Mouse (Mus musculus): ENCODE measurements around the gene Dock11. TPM values are rescaled to one million over a fixed set of nuclear protein-coding genes. Genes with fewer than 3 reads are reported as not detected.

Gene Dock11
- polyA plus RNA-seq (2015; fragmentation: Nextera tagmentation; extraction: Ambion mirVana): 12.7 and 15.3 TPM in 2 replicates

GRCm38 (mm10) chrX:35888087-35888895 is at the start of gene Dock11:
Dock11 (plus strand) TSS chrX:35888832.
- 14% methylated on average over 29 of the region's 38 CpGs for WGBS
- peak; percentile 87 for ATAC-seq (ENCODE audit: low read depth)

GRCm38 (mm10) chrX:35879703-35880102 is 8.9 kb upstream of the Dock11 start:
- no peak overlapping the region for H3K27ac ChIP-seq (replicated peaks)
- no peaks in the 10 kb centered on the region for H3K36me3 ChIP-seq
- H3K9me3 ChIP-seq: no peaks in the 10 kb centered on the region
- no peak overlapping the region for H3K9ac ChIP-seq
- no peak overlapping the region for H3K4me3 ChIP-seq
- no peaks in the 10 kb centered on the region for H3K4me1 ChIP-seq (replicated peaks)
- WGBS: 69% methylated on average over 1 of the region's 1 CpGs
- H3K4me2 ChIP-seq: no peak overlapping the region
- no peaks in the 10 kb centered on the region for H3K27me3 ChIP-seq
- no peak for ATAC-seq (ENCODE audit: low read depth)

More at GRCm38 (mm10) chrX:35888087-35888895, at the start of gene Dock11:
- peak within 1 kb of the TSS; percentile 77 for H3K9ac ChIP-seq
- no peaks in the 10 kb centered on the region; the same call in 1 of the 2 replicates for H3K9me3 ChIP-seq
- peak within 1 kb of the TSS; percentile 87 for H3K27ac ChIP-seq (replicated peaks)
- H3K4me1 ChIP-seq (replicated peaks): peaks cover 9% of the 10 kb centered on the region; the same call in 1 of the 2 replicates
- no peaks in the 10 kb centered on the region for H3K36me3 ChIP-seq
- H3K4me3 ChIP-seq: peak within 1 kb of the TSS; percentile 59
- peak within 1 kb of the TSS; percentile 58 for H3K4me2 ChIP-seq
- H3K27me3 ChIP-seq: no peaks in the 10 kb centered on the region

GRCm38 (mm10) chrX:35888945-35889799 is 540 bp downstream of the Dock11 start:
- H3K27me3 ChIP-seq: no peaks in the 10 kb centered on the region
- H3K36me3 ChIP-seq: no peaks in the 10 kb centered on the region
- H3K4me2 ChIP-seq: peak overlapping the region; percentile 58
- no peaks in the 10 kb centered on the region; the same call in 1 of the 2 replicates for H3K9me3 ChIP-seq
- H3K27ac ChIP-seq (replicated peaks): peak overlapping the region; percentile 87
- peak; percentile 75 for ATAC-seq (ENCODE audit: low read depth)
- WGBS: 14% methylated on average over 49 of the region's 58 CpGs
- peak overlapping the region; percentile 59 for H3K4me3 ChIP-seq
- peaks cover 9% of the 10 kb centered on the region; the same call in 1 of the 2 replicates for H3K4me1 ChIP-seq (replicated peaks)
- H3K9ac ChIP-seq: peak overlapping the region; percentile 77

GRCm38 (mm10) chrX:35889800-35890106 is 1.1 kb downstream of the Dock11 start:
- H3K9ac ChIP-seq: peak overlapping the region; percentile 77
- WGBS: 13% methylated on average over 8 of the region's 8 CpGs
- H3K4me1 ChIP-seq (replicated peaks): peaks cover 9% of the 10 kb centered on the region; the same call in 1 of the 2 replicates
- no peaks in the 10 kb centered on the region; the same call in 1 of the 2 replicates for H3K9me3 ChIP-seq
- no peaks in the 10 kb centered on the region for H3K36me3 ChIP-seq
- peak overlapping the region; percentile 87 for H3K27ac ChIP-seq (replicated peaks)
- H3K27me3 ChIP-seq: no peaks in the 10 kb centered on the region
- H3K4me3 ChIP-seq: peak overlapping the region; percentile 59
- ATAC-seq (ENCODE audit: low read depth): peak; percentile 57
- peak overlapping the region; percentile 58 for H3K4me2 ChIP-seq

GRCm38 (mm10) chrX:35891534-35892125 is 3.0 kb downstream of the Dock11 start:
- Histone ChIP-seq H3K4me1 (replicated peaks) (peaks cover 9% of the 10 kb centered on the region; the same call in 1 of the 2 replicates), H3K9ac (no peak overlapping the region), H3K27me3 (no peaks in the 10 kb centered on the region), H3K27ac (replicated peaks) (no peak overlapping the region), H3K36me3 (no peaks in the 10 kb centered on the region), H3K4me3 (no peak overlapping the region), H3K9me3 (no peaks in the 10 kb centered on the region; the same call in 1 of the 2 replicates), H3K4me2 (no peak overlapping the region)
- 56% methylated on average over 5 of the region's 5 CpGs for WGBS
- no peak for ATAC-seq (ENCODE audit: low read depth)

GRCm38 (mm10) chrX:35892377-35892776 is 3.7 kb downstream of the Dock11 start:
- WGBS: 50% methylated on average over 5 of the region's 5 CpGs
- Histone ChIP-seq H3K9ac (no peak overlapping the region), H3K27ac (replicated peaks) (no peak overlapping the region), H3K4me3 (no peak overlapping the region), H3K9me3 (no peaks in the 10 kb centered on the region), H3K4me2 (no peak overlapping the region), H3K27me3 (no peaks in the 10 kb centered on the region), H3K36me3 (no peaks in the 10 kb centered on the region), H3K4me1 (replicated peaks) (peaks cover 9% of the 10 kb centered on the region; the same call in 1 of the 2 replicates)
- ATAC-seq (ENCODE audit: low read depth): no peak

- no peak for ATAC-seq (ENCODE audit: low read depth)
- H3K9me3 ChIP-seq: no peaks in the 10 kb centered on the region
- H3K4me3 ChIP-seq: no peak overlapping the region
- no peak overlapping the region for H3K4me2 ChIP-seq
- H3K4me1 ChIP-seq (replicated peaks): no peaks in the 10 kb centered on the region
- 85% methylated on average over 11 of the region's 11 CpGs for WGBS
- H3K9ac ChIP-seq: no peak overlapping the region
- no peaks in the 10 kb centered on the region for H3K27me3 ChIP-seq
- H3K27ac ChIP-seq (replicated peaks): no peak overlapping the region
- H3K36me3 ChIP-seq: no peaks in the 10 kb centered on the region
Measured at GRCm38 (mm10) chrX:35897648-35898500, 9.2 kb downstream of the Dock11 start.

- Histone ChIP-seq H3K27ac (replicated peaks) (no peak overlapping the region), H3K4me2 (no peak overlapping the region), H3K36me3 (no peaks in the 10 kb centered on the region), H3K9me3 (no peaks in the 10 kb centered on the region), H3K27me3 (no peaks in the 10 kb centered on the region), H3K4me3 (no peak overlapping the region), H3K4me1 (replicated peaks) (no peaks in the 10 kb centered on the region), H3K9ac (no peak overlapping the region)
- no peak for ATAC-seq (ENCODE audit: low read depth)
- 100% methylated on average over 2 of the region's 2 CpGs for whole genome bisulfite sequencing
Measured at GRCm38 (mm10) chrX:35898501-35898766, 9.8 kb downstream of the Dock11 start.

GRCm38 (mm10) chrX:35904352-35904751 is 15.7 kb downstream of the Dock11 start:
- H3K36me3 ChIP-seq: no peaks in the 10 kb centered on the region
- H3K27ac ChIP-seq (replicated peaks): no peak overlapping the region
- H3K9ac ChIP-seq: no peak overlapping the region
- H3K4me3 ChIP-seq: no peak overlapping the region
- no peaks in the 10 kb centered on the region for H3K4me1 ChIP-seq (replicated peaks)
- H3K27me3 ChIP-seq: no peaks in the 10 kb centered on the region
- no peak overlapping the region for H3K4me2 ChIP-seq
- ATAC-seq (ENCODE audit: low read depth): no peak
- H3K9me3 ChIP-seq: no peaks in the 10 kb centered on the region
- WGBS: 80% methylated on average over 7 of the region's 7 CpGs

GRCm38 (mm10) chrX:35906696-35907330 is 18.2 kb downstream of the Dock11 start:
- H3K9ac ChIP-seq: no peak overlapping the region
- H3K4me1 ChIP-seq (replicated peaks): no peaks in the 10 kb centered on the region
- no peaks in the 10 kb centered on the region for H3K27me3 ChIP-seq
- no peaks in the 10 kb centered on the region for H3K36me3 ChIP-seq
- no peak overlapping the region for H3K27ac ChIP-seq (replicated peaks)
- H3K4me3 ChIP-seq: no peak overlapping the region
- H3K9me3 ChIP-seq: no peaks in the 10 kb centered on the region
- 79% methylated on average over 4 of the region's 4 CpGs for WGBS
- ATAC-seq (ENCODE audit: low read depth): no peak
- no peak overlapping the region for H3K4me2 ChIP-seq

GRCm38 (mm10) chrX:35919558-35919957 is 30.9 kb downstream of the Dock11 start:
- 83% methylated on average over 2 of the region's 2 CpGs for WGBS
- no peak for ATAC-seq (ENCODE audit: low read depth)
- no peaks in the 10 kb centered on the region for H3K9me3 ChIP-seq
- H3K27ac ChIP-seq (replicated peaks): no peak overlapping the region
- H3K4me3 ChIP-seq: no peak overlapping the region
- H3K4me1 ChIP-seq (replicated peaks): no peaks in the 10 kb centered on the region
- H3K27me3 ChIP-seq: no peaks in the 10 kb centered on the region
- no peak overlapping the region for H3K9ac ChIP-seq
- no peak overlapping the region for H3K4me2 ChIP-seq
- no peaks in the 10 kb centered on the region for H3K36me3 ChIP-seq

Measured in neural tube, embryonic 13.5 days (tissue).